Mouse (Mus musculus): ENCODE measurements around the gene Cyb561d2. TPM values are rescaled to one million over a fixed set of nuclear protein-coding genes. Genes with fewer than 3 reads are reported as not detected.

Gene Cyb561d2
- polyA plus RNA-seq, 1 experiment from 2014 or later: 27.6 TPM

- peak overlapping the region; percentile 83 for H3K4me3 ChIP-seq (ENCODE audit: low read length)
- 73% methylated on average over 5 of the region's 5 CpGs for WGBS
- peaks cover 5% of the 10 kb centered on the region for H3K36me3 ChIP-seq (ENCODE audit: control insufficient read depth, insufficient read depth, low read length)
- peaks cover 46% of the 10 kb centered on the region for H3K4me1 ChIP-seq (replicated peaks; ENCODE audit: control insufficient read depth, insufficient read depth, low read length)
- H3K27ac ChIP-seq (ENCODE audit: low read length): peak overlapping the region; percentile 92
- H3K9me3 ChIP-seq (ENCODE audit: control insufficient read depth, low read length): no peaks in the 10 kb centered on the region
- no peaks in the 10 kb centered on the region for H3K27me3 ChIP-seq (ENCODE audit: control insufficient read depth, insufficient read depth, low read depth, low read length)
- H3K4me2 ChIP-seq (ENCODE audit: low read depth, low read length): peak overlapping the region; percentile 91
- no peak for ATAC-seq (ENCODE audit: low read depth)
- H3K9ac ChIP-seq (ENCODE audit: low read length): peak overlapping the region; percentile 14; the same call in 1 of the 2 replicates
Observed at GRCm38 (mm10) chr9:107552690-107553393, 10.8 kb upstream of the Cyb561d2 start.

- ATAC-seq (ENCODE audit: low read depth): no peak
- H3K27ac ChIP-seq (ENCODE audit: low read length): peak overlapping the region; percentile 77
- H3K4me1 ChIP-seq (replicated peaks; ENCODE audit: control insufficient read depth, insufficient read depth, low read length): peaks cover 52% of the 10 kb centered on the region
- H3K36me3 ChIP-seq (ENCODE audit: control insufficient read depth, insufficient read depth, low read length): no peaks in the 10 kb centered on the region
- H3K4me3 ChIP-seq (ENCODE audit: low read length): peak overlapping the region; percentile 54
- peak overlapping the region; percentile 73 for H3K9ac ChIP-seq (ENCODE audit: low read length)
- no peaks in the 10 kb centered on the region for H3K27me3 ChIP-seq (ENCODE audit: control insufficient read depth, insufficient read depth, low read depth, low read length)
- H3K9me3 ChIP-seq (ENCODE audit: control insufficient read depth, low read length): no peaks in the 10 kb centered on the region
- peak overlapping the region; percentile 91 for H3K4me2 ChIP-seq (ENCODE audit: low read depth, low read length)
- 7% methylated on average over 8 of the region's 8 CpGs for WGBS
Observed at GRCm38 (mm10) chr9:107551890-107552355, 9.9 kb upstream of the Cyb561d2 start.

- ATAC-seq (ENCODE audit: low read depth): peak; percentile 56
- Histone ChIP-seq H3K4me2 (ENCODE audit: low read depth, low read length) (peak within 1 kb of the TSS; percentile 91), H3K9me3 (ENCODE audit: control insufficient read depth, low read length) (no peaks in the 10 kb centered on the region), H3K27me3 (ENCODE audit: control insufficient read depth, insufficient read depth, low read depth, low read length) (no peaks in the 10 kb centered on the region), H3K36me3 (ENCODE audit: control insufficient read depth, insufficient read depth, low read length) (no peaks in the 10 kb centered on the region), H3K4me3 (ENCODE audit: low read length) (peak within 1 kb of the TSS; percentile 54), H3K27ac (ENCODE audit: low read length) (peak within 1 kb of the TSS; percentile 77), H3K9ac (ENCODE audit: low read length) (peak within 1 kb of the TSS; percentile 73), H3K4me1 (replicated peaks; ENCODE audit: control insufficient read depth, insufficient read depth, low read length) (peaks cover 52% of the 10 kb centered on the region)
- 1% methylated on average over 54 of the region's 63 CpGs for WGBS
Observed at GRCm38 (mm10) chr9:107551117-107551889, 9.3 kb upstream of the Cyb561d2 start, which contains the start of gene Rassf1. Rassf1 (plus strand) TSS chr9:107551555.

GRCm38 (mm10) chr9:107550491-107551116, 8.6 kb upstream of the Cyb561d2 start:
- peak overlapping the region; percentile 54 for H3K4me3 ChIP-seq (ENCODE audit: low read length)
- WGBS: 29% methylated on average over 23 of the region's 23 CpGs
- ATAC-seq (ENCODE audit: low read depth): no peak
- H3K36me3 ChIP-seq (ENCODE audit: control insufficient read depth, insufficient read depth, low read length): no peaks in the 10 kb centered on the region
- H3K27me3 ChIP-seq (ENCODE audit: control insufficient read depth, insufficient read depth, low read depth, low read length): no peaks in the 10 kb centered on the region
- H3K9me3 ChIP-seq (ENCODE audit: control insufficient read depth, low read length): no peaks in the 10 kb centered on the region
- H3K4me2 ChIP-seq (ENCODE audit: low read depth, low read length): peak overlapping the region; percentile 91
- peak overlapping the region; percentile 18; the same call in 1 of the 2 replicates for H3K27ac ChIP-seq (ENCODE audit: low read length)
- H3K9ac ChIP-seq (ENCODE audit: low read length): peak overlapping the region; percentile 73
- H3K4me1 ChIP-seq (replicated peaks; ENCODE audit: control insufficient read depth, insufficient read depth, low read length): peaks cover 45% of the 10 kb centered on the region

- Histone ChIP-seq H3K4me3 (ENCODE audit: low read length) (no peak overlapping the region), H3K36me3 (ENCODE audit: control insufficient read depth, insufficient read depth, low read length) (peaks cover 4% of the 10 kb centered on the region; the same call in 1 of the 2 replicates), H3K27ac (ENCODE audit: low read length) (no peak overlapping the region), H3K9ac (ENCODE audit: low read length) (no peak overlapping the region), H3K9me3 (ENCODE audit: control insufficient read depth, low read length) (no peaks in the 10 kb centered on the region), H3K27me3 (ENCODE audit: control insufficient read depth, insufficient read depth, low read depth, low read length) (no peaks in the 10 kb centered on the region), H3K4me2 (ENCODE audit: low read depth, low read length) (no peak overlapping the region), H3K4me1 (replicated peaks; ENCODE audit: control insufficient read depth, insufficient read depth, low read length) (peaks cover 44% of the 10 kb centered on the region)
- WGBS: 73% methylated on average over 20 of the region's 20 CpGs
- ATAC-seq (ENCODE audit: low read depth): no peak
Observed at GRCm38 (mm10) chr9:107549297-107550074, 7.5 kb upstream of the Cyb561d2 start.

- Histone ChIP-seq H3K4me1 (replicated peaks; ENCODE audit: control insufficient read depth, insufficient read depth, low read length) (peaks cover 43% of the 10 kb centered on the region), H3K9me3 (ENCODE audit: control insufficient read depth, low read length) (no peaks in the 10 kb centered on the region), H3K27ac (ENCODE audit: low read length) (no peak overlapping the region), H3K4me2 (ENCODE audit: low read depth, low read length) (no peak overlapping the region), H3K27me3 (ENCODE audit: control insufficient read depth, insufficient read depth, low read depth, low read length) (no peaks in the 10 kb centered on the region), H3K4me3 (ENCODE audit: low read length) (no peak overlapping the region), H3K36me3 (ENCODE audit: control insufficient read depth, insufficient read depth, low read length) (peaks cover 10% of the 10 kb centered on the region; the same call in 1 of the 2 replicates), H3K9ac (ENCODE audit: low read length) (no peak overlapping the region)
- 82% methylated on average over 10 of the region's 10 CpGs for WGBS
- ATAC-seq (ENCODE audit: low read depth): no peak
Observed at GRCm38 (mm10) chr9:107548820-107549219, 6.8 kb upstream of the Cyb561d2 start.

- Histone ChIP-seq H3K27me3 (ENCODE audit: control insufficient read depth, insufficient read depth, low read depth, low read length) (no peaks in the 10 kb centered on the region), H3K4me2 (ENCODE audit: low read depth, low read length) (no peak overlapping the region), H3K9ac (ENCODE audit: low read length) (no peak overlapping the region), H3K4me1 (replicated peaks; ENCODE audit: control insufficient read depth, insufficient read depth, low read length) (peaks cover 35% of the 10 kb centered on the region), H3K9me3 (ENCODE audit: control insufficient read depth, low read length) (no peaks in the 10 kb centered on the region), H3K27ac (ENCODE audit: low read length) (no peak overlapping the region), H3K36me3 (ENCODE audit: control insufficient read depth, insufficient read depth, low read length) (peaks cover 10% of the 10 kb centered on the region; the same call in 1 of the 2 replicates), H3K4me3 (ENCODE audit: low read length) (no peak overlapping the region)
- ATAC-seq (ENCODE audit: low read depth): no peak
- WGBS: 80% methylated on average over 5 of the region's 5 CpGs
Observed at GRCm38 (mm10) chr9:107547957-107548356, 6.0 kb upstream of the Cyb561d2 start.

GRCm38 (mm10) chr9:107547026-107547425, 5.0 kb upstream of the Cyb561d2 start, which contains the start of gene Zmynd10:
Zmynd10 (plus strand) TSS chr9:107547298.
- no peak within 1 kb of the TSS for H3K27ac ChIP-seq (ENCODE audit: low read length)
- no peaks in the 10 kb centered on the region for H3K27me3 ChIP-seq (ENCODE audit: control insufficient read depth, insufficient read depth, low read depth, low read length)
- WGBS: 2% methylated on average over 20 of the region's 20 CpGs
- no peaks in the 10 kb centered on the region for H3K9me3 ChIP-seq (ENCODE audit: control insufficient read depth, low read length)
- H3K4me2 ChIP-seq (ENCODE audit: low read depth, low read length): peak within 1 kb of the TSS; percentile 49
- ATAC-seq (ENCODE audit: low read depth): peak; percentile 62
- H3K4me1 ChIP-seq (replicated peaks; ENCODE audit: control insufficient read depth, insufficient read depth, low read length): peaks cover 33% of the 10 kb centered on the region
- H3K36me3 ChIP-seq (ENCODE audit: control insufficient read depth, insufficient read depth, low read length): peaks cover 10% of the 10 kb centered on the region; the same call in 1 of the 2 replicates
- 0 out of 2 replicates have a peak within 1 kb of the TSS, but pooled peaks have one; percentile 31 for H3K9ac ChIP-seq (ENCODE audit: low read length)
- peak within 1 kb of the TSS; percentile 26 for H3K4me3 ChIP-seq (ENCODE audit: low read length)
